Mouse (Mus musculus) left cerebral cortex, postnatal 14 days (tissue): ENCODE results near the gene Scgb2b7. TPM values are rescaled to one million over a fixed set of nuclear protein-coding genes. Genes with fewer than 3 reads are reported as not detected.
"Not testable (repeated sequence)": the region's sequence is repeated elsewhere in the genome, so short reads cannot be mapped to it uniquely, and the experiment has no call there.

Experiments used
- DNase-seq, 2 experiments: peaks; one replicate each; pipeline ENCODE4 v3.0.0; 2021 to 2022; ENCODE audit warnings: low spot score in 2 of 2, mixed read lengths in 1 of 2
- intact Hi-C: fragments of 180-260 bp; cut with DNase I; formaldehyde crosslinking; loops from one replicate; pipeline ENCODE4 v1.15.1; 2025
- long read RNA-seq, 2 experiments: library from polyadenylated mRNA; stranded (forward); transcript quantifications; one replicate each; pipeline ENCODE4 v2.0.0; 2021
- total RNA-seq, 2 experiments: library from RNA; stranded (reverse); gene quantifications; 2 replicates each; pipeline ENCODE4 v1.2.3; 2021

The Scgb2b7 gene
- total RNA-seq, result not detected
- long read RNA-seq, experiment 1, result 0 reads
- long read RNA-seq, experiment 2, result 0 reads

- intact Hi-C loops, DNase-seq: not testable (repeated sequence)
Observed at GRCm38 (mm10) chr7:31705657-31706056, at the start of gene Scgb2b7. Gene Scgb2b7, minus strand, starts transcription at chr7:31705757.

DNA sequence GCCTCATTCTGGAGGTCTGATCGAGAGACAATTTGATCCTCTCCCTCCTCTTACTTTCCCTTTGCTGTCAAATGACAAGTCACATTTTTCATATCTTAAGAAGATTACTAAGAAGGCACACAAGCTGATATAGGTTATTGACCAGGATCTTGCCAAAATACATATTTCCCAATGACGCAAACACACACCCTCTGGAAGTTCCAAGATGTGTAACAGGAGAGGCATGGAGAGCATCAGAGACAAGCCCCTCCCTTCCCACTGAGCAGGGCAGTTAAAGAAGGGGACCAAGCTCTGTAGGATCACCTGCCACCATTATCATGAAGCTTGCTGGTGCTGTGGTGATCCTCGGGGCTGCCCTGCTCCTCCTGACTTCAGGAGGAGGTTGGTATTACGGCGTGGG is 6.8 kb upstream of the Scgb2b7 start, which contains the start of gene Scgb1b7:
Gene Scgb1b7, plus strand, starts transcription at position 301 of the 400 bp plus-strand sequence.
- DNase-seq, intact Hi-C loops: not testable (repeated sequence)

Other genes with a start within 250 kb of the Scgb2b7 start
- gene Scgb1b7, start 6.9 kb upstream of the Scgb2b7 start, total RNA-seq, result not detected